Mouse (Mus musculus) stomach, postnatal 0 days (tissue): Measurements from ENCODE around the gene Rfxap. TPM values are rescaled to one million over a fixed set of nuclear protein-coding genes. Genes with fewer than 3 reads are reported as not detected.

Experiments used
- ATAC-seq: fragments of 200-750 bp; cut with Nextera tagmentation; 2 replicates; pipeline ENCODE4 v1.8.0; 2017; ENCODE audit not compliant: low FRiP score, low TSS enrichment
- DNase-seq: peaks from one replicate; pipeline ENCODE4 v3.0.0-alpha.2; 2016; ENCODE audit warnings: low spot score
- H3K27ac ChIP-seq: fragments of 300-500 bp; sonication (generic); replicated peaks from 2 replicates; pipeline ENCODE4 v1.5.1; 2014; ENCODE audit warnings: mild to moderate bottlenecking, control low read depth
- H3K27me3 ChIP-seq: fragments of 300-500 bp; sonication (generic); 2 replicates; pipeline ENCODE4 v1.6.1; 2014; ENCODE audit warnings: low read length; ENCODE audit not compliant: control insufficient read depth, insufficient read depth
- H3K36me3 ChIP-seq: fragments of 300-500 bp; sonication (generic); 2 replicates; pipeline ENCODE4 v1.6.1; 2014; ENCODE audit warnings: low read length, mixed read lengths; ENCODE audit not compliant: control insufficient read depth, insufficient read depth
- H3K4me1 ChIP-seq: fragments of 300-500 bp; sonication (generic); replicated peaks from 2 replicates; pipeline ENCODE4 v1.6.1; 2014; ENCODE audit warnings: antibody characterized with exemption; ENCODE audit not compliant: control insufficient read depth, insufficient read depth
- H3K4me2 ChIP-seq: fragments of 300-500 bp; sonication (generic); replicated peaks from 2 replicates; pipeline ENCODE4 v1.6.1; 2014; ENCODE audit warnings: low read depth, mild to moderate bottlenecking, control low read depth, moderate library complexity
- H3K4me3 ChIP-seq: fragments of 300-500 bp; sonication (generic); 2 replicates; pipeline ENCODE4 v1.5.1; 2014; ENCODE audit warnings: low read depth, low read length, control low read depth
- H3K9ac ChIP-seq: fragments of 300-500 bp; sonication (generic); 2 replicates; pipeline ENCODE4 v1.6.1; 2014; ENCODE audit warnings: mild to moderate bottlenecking, low read length, control low read depth, mixed read lengths
- H3K9me3 ChIP-seq: fragments of 300-500 bp; sonication (generic); 2 replicates; pipeline ENCODE4 v1.6.1; 2016; ENCODE audit warnings: low read length; ENCODE audit not compliant: control insufficient read depth
- CTCF ChIP-seq: IDR thresholded peaks from 2 replicates; pipeline ENCODE4 v1.5.1; 2016; ENCODE audit warnings: antibody characterized with exemption, low read depth, mild to moderate bottlenecking, moderate library complexity
- EP300 ChIP-seq: optimal IDR thresholded peaks from 2 replicates; pipeline ENCODE3; 2016; ENCODE audit warnings: antibody characterized with exemption
- WGBS: fragments of 180-500 bp; shearing (Covaris S2); extraction: QIAGEN DNeasy Blood & Tissue Kit; methylation state at CpG from one replicate; pipeline ENCODE4 v1.1.7; 2014; 5-methylcytosine and 5-hydroxymethylcytosine counted together
- polyA plus RNA-seq: library from polyadenylated mRNA; unstranded; fragments of >200 nt; fragmentation: Nextera tagmentation; extraction: Ambion mirVana; gene quantifications from 2 replicates; pipeline ENCODE4 v1.2.1, GENCODE M21; 2015

Rfxap gene
- polyA plus RNA-seq, 1 experiment from 2014 or later = 24.7 TPM

- TF ChIP-seq EP300 (no peak), CTCF (peak; percentile 64)
Measured at GRCm38 (mm10) chr3:54795806-54796205, 11.8 kb downstream of the Rfxap start.

GRCm38 (mm10) chr3:54795379-54795778, 12.2 kb downstream of the Rfxap start:
- DNase-seq (no peak), ATAC-seq (no peak)
- no peak overlapping the region for H3K4me2 ChIP-seq
- TF ChIP-seq EP300 (no peak), CTCF (peak; percentile 39)
- H3K36me3 ChIP-seq = no peaks in the 10 kb centered on the region
- H3K27me3 ChIP-seq = no peaks in the 10 kb centered on the region
- H3K4me1 ChIP-seq = no peaks in the 10 kb centered on the region
- H3K9ac ChIP-seq = no peak overlapping the region
- H3K4me3 ChIP-seq = no peak overlapping the region
- 98% methylated on average over 5 of the region's 5 CpGs for WGBS
- peaks cover 3% of the 10 kb centered on the region; the same call in 1 of the 2 replicates for H3K9me3 ChIP-seq
- no peak overlapping the region for H3K27ac ChIP-seq

More at GRCm38 (mm10) chr3:54795806-54796205, 11.8 kb downstream of the Rfxap start:
- peaks cover 3% of the 10 kb centered on the region; the same call in 1 of the 2 replicates for H3K9me3 ChIP-seq
- H3K4me1 ChIP-seq = no peaks in the 10 kb centered on the region
- no peak overlapping the region for H3K9ac ChIP-seq
- no peak overlapping the region for H3K4me3 ChIP-seq
- DNase-seq (no peak), ATAC-seq (no peak)
- 94% methylated on average over 1 of the region's 1 CpGs for WGBS
- no peak overlapping the region for H3K27ac ChIP-seq
- H3K36me3 ChIP-seq = no peaks in the 10 kb centered on the region
- no peak overlapping the region for H3K4me2 ChIP-seq
- no peaks in the 10 kb centered on the region for H3K27me3 ChIP-seq

- H3K9ac ChIP-seq = no peak overlapping the region
- ATAC-seq (no peak), DNase-seq (no peak)
- 0 out of 2 replicates have a peak, but pooled peaks cover 1% of the 10 kb centered on the region for H3K36me3 ChIP-seq
- 86% methylated on average over 6 of the region's 6 CpGs for WGBS
- peak; percentile 54 for TF ChIP-seq CTCF
- TF ChIP-seq EP300 = no peak
- H3K4me2 ChIP-seq = no peak overlapping the region
- H3K27ac ChIP-seq = no peak overlapping the region
- H3K9me3 ChIP-seq = peaks cover 3% of the 10 kb centered on the region; the same call in 1 of the 2 replicates
- no peaks in the 10 kb centered on the region for H3K27me3 ChIP-seq
- H3K4me3 ChIP-seq = no peak overlapping the region
- no peaks in the 10 kb centered on the region for H3K4me1 ChIP-seq
Measured at GRCm38 (mm10) chr3:54793762-54794161, 13.8 kb downstream of the Rfxap start.

GRCm38 (mm10) chr3:54791822-54792677, 15.5 kb downstream of the Rfxap start:
- no peak overlapping the region for H3K9ac ChIP-seq
- no peaks in the 10 kb centered on the region for H3K27me3 ChIP-seq
- H3K4me2 ChIP-seq = no peak overlapping the region
- WGBS = 56% methylated on average over 10 of the region's 10 CpGs
- peak; percentile 92 for ATAC-seq
- 0 out of 2 replicates have a peak, but pooled peaks cover 3% of the 10 kb centered on the region for H3K36me3 ChIP-seq
- DNase-seq = peak; percentile 77
- no peak for TF ChIP-seq EP300
- TF ChIP-seq CTCF = no peak
- H3K4me1 ChIP-seq = no peaks in the 10 kb centered on the region
- H3K27ac ChIP-seq = peak overlapping the region; percentile 56; the same call in 1 of the 2 replicates
- peaks cover 3% of the 10 kb centered on the region; the same call in 1 of the 2 replicates for H3K9me3 ChIP-seq
- H3K4me3 ChIP-seq = no peak overlapping the region

DNA sequence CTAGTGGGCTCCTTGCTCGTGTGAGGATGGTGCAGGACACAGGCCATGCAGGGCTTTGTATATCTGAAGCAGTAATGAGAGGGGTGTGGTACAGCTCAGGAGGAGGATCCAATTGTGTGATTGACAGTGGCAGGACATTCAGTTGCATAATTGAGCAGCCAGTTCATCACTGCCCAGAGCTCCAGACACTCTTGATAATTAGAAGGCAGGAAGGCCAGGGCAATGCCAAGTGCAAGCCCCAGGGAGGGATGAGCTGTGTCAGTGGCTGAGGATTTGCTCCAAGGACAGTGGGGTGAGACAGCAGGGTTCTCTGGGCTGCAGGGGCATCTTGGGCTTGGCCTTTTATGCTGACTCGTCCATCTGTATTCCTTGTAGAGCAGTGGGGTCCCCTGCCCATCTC, 17.0 kb downstream of the Rfxap start:
- H3K4me3 ChIP-seq = no peak overlapping the region
- H3K4me1 ChIP-seq = no peaks in the 10 kb centered on the region
- ATAC-seq (no peak), DNase-seq (no peak)
- no peak overlapping the region for H3K9ac ChIP-seq
- H3K27ac ChIP-seq = no peak overlapping the region
- H3K27me3 ChIP-seq = no peaks in the 10 kb centered on the region
- TF ChIP-seq CTCF = no peak
- TF ChIP-seq EP300 = no peak
- H3K9me3 ChIP-seq = peaks cover 3% of the 10 kb centered on the region; the same call in 1 of the 2 replicates
- H3K36me3 ChIP-seq = 0 out of 2 replicates have a peak, but pooled peaks cover 3% of the 10 kb centered on the region
- 57% methylated on average over 2 of the region's 2 CpGs for WGBS
- no peak overlapping the region for H3K4me2 ChIP-seq

GRCm38 (mm10) chr3:54775989-54776631, 31.5 kb downstream of the Rfxap start:
- TF ChIP-seq CTCF (no peak), EP300 (no peak)
- WGBS = 68% methylated on average over 7 of the region's 7 CpGs
- no peak overlapping the region for H3K4me3 ChIP-seq
- H3K4me1 ChIP-seq = no peaks in the 10 kb centered on the region
- DNase-seq = no peak
- H3K27ac ChIP-seq = no peak overlapping the region
- H3K36me3 ChIP-seq = no peaks in the 10 kb centered on the region
- ATAC-seq = no peak
- H3K4me2 ChIP-seq = no peak overlapping the region
- no peaks in the 10 kb centered on the region for H3K27me3 ChIP-seq
- no peak overlapping the region for H3K9ac ChIP-seq
- H3K9me3 ChIP-seq = no peaks in the 10 kb centered on the region
